Mouse (Mus musculus): ENCODE data around the gene Xylt1. TPM values are rescaled to one million over a fixed set of nuclear protein-coding genes. Genes with fewer than 3 reads are reported as not detected.

Xylt1 gene
- polyA plus RNA-seq, 1 experiment from 2014 or later: 2.8 TPM

DNA sequence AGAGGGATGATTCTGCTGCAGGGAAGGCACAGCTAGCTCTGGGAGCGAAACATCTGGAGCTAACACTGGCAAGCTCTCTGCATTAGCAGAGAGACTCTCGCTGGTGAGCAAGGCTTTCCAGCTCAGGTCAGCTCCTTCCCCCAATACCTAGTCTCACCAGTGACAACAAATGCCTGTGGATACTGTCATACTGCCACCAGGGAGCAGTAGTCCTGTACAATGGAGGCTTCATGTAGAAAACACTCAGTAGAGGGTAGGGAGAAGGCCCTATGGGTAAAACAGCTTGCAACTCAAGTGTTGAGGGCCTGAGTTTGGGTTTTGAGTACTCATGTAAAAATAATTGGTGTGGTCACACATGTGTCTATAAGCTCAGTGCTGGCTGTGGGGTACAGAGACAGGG lies 185.3 kb downstream of the Xylt1 start:
- Histone ChIP-seq H3K4me1 (peaks cover 4% of the 10 kb centered on the region; the same call in 1 of the 2 replicates), H3K36me3 (no peaks in the 10 kb centered on the region), H3K4me3 (no peak overlapping the region), H3K4me2 (replicated peaks) (no peak overlapping the region), H3K27ac (no peak overlapping the region), H3K9me3 (no peaks in the 10 kb centered on the region), H3K9ac (no peak overlapping the region), H3K27me3 (replicated peaks) (peaks cover 5% of the 10 kb centered on the region; the same call in 1 of the 2 replicates)
- ATAC-seq (ENCODE audit: low FRiP score, low read depth): no peak
- 74% methylated on average over 2 of the region's 2 CpGs for WGBS

- H3K36me3 ChIP-seq: no peaks in the 10 kb centered on the region
- no peak overlapping the region for H3K4me2 ChIP-seq (replicated peaks)
- no peaks in the 10 kb centered on the region for H3K9me3 ChIP-seq
- H3K27ac ChIP-seq: no peak overlapping the region
- WGBS: 92% methylated on average over 1 of the region's 1 CpGs
- H3K4me3 ChIP-seq: no peak overlapping the region
- no peak for ATAC-seq (ENCODE audit: low FRiP score, low read depth)
- peaks cover 3% of the 10 kb centered on the region; the same call in 1 of the 2 replicates for H3K27me3 ChIP-seq (replicated peaks)
- H3K4me1 ChIP-seq: peaks cover 4% of the 10 kb centered on the region; the same call in 1 of the 2 replicates
- no peak overlapping the region for H3K9ac ChIP-seq
Measured at GRCm38 (mm10) chr7:117566833-117567232, 186.1 kb downstream of the Xylt1 start.

DNA sequence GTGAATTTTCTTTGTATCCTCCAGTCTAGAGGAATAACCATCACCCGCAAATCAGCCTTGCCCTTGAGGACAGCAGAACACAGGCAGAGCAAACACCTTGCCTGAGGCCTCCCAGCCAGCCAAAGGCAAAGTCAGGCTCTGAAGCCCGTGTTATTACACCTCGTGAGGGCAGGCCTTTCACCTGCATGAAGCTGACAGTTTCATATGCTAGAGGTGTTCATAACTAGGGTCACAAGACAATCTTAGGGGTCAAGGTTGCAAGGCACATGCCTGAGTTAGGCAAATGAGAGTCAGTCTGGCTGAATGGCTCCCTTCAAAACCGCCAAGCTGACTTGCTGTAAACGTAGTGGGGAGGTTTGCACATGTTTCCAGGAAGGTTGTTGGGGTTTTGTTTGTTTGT lies 186.5 kb downstream of the Xylt1 start:
- H3K27me3 ChIP-seq (replicated peaks): no peaks in the 10 kb centered on the region; the same call in 1 of the 2 replicates
- H3K4me2 ChIP-seq (replicated peaks): no peak overlapping the region
- no peaks in the 10 kb centered on the region for H3K36me3 ChIP-seq
- ATAC-seq (ENCODE audit: low FRiP score, low read depth): no peak
- no peak overlapping the region for H3K4me3 ChIP-seq
- no peak overlapping the region for H3K9ac ChIP-seq
- no peaks in the 10 kb centered on the region for H3K9me3 ChIP-seq
- peaks cover 4% of the 10 kb centered on the region; the same call in 1 of the 2 replicates for H3K4me1 ChIP-seq
- H3K27ac ChIP-seq: no peak overlapping the region
- 86% methylated on average over 5 of the region's 5 CpGs for WGBS

DNA sequence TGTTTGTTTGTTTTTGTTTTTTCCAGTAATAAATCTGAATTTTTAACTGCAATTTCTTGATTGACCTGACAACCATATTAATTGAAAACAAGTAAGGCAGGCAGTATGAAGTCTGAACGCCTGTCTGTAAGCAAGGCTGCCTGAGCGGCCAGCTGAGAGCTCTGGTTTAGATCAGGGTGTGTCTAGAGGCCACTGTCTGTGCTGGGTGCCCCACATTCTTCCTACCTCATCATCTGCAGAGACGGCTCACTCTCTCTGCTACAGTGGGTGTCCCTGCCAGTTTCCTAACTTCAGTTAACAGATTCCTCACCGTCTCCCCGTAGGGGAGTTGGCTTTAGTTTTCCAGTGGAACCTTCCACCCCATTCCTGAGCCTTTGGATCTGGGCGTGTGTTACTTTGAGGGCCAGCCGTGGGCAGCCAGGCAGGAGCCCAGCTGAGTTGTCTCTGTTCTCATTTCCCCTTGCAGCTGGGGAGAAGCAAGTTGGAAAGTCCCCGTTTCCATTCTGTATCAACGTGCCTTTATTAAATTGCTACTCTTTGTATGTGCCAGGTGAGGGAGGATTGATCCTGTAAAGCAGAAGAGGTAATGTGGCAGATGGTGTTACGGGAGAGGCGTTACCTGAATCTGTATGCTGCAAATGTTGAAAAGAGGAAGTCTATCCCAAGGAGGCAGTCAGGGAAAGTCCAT lies 187.0 kb downstream of the Xylt1 start:
- peaks cover 4% of the 10 kb centered on the region; the same call in 1 of the 2 replicates for H3K4me1 ChIP-seq
- H3K9me3 ChIP-seq: no peaks in the 10 kb centered on the region
- H3K4me3 ChIP-seq: no peak overlapping the region
- no peak for ATAC-seq (ENCODE audit: low FRiP score, low read depth)
- H3K27ac ChIP-seq: no peak overlapping the region
- no peak overlapping the region for H3K4me2 ChIP-seq (replicated peaks)
- no peaks in the 10 kb centered on the region; the same call in 1 of the 2 replicates for H3K27me3 ChIP-seq (replicated peaks)
- WGBS: 86% methylated on average over 11 of the region's 11 CpGs
- H3K36me3 ChIP-seq: no peaks in the 10 kb centered on the region
- H3K9ac ChIP-seq: no peak overlapping the region

DNA sequence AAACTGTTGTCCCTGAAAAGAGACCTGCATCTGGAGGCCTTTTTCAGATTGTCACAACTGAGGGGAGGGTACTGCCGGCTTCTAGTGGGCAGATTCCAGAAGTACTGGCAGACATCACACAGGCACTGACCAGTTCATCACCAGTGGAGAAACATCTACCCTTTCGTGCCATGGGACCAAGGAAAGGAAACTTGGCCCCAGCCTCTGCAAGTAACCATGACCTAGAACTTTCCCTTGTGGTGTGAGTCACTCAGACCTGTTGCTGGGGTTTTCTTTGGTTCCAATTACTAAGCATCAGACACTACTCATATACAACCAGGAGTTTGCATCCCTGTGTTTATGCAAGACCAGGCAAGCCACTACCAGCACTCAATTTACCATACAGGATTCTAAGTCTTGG lies 190.4 kb downstream of the Xylt1 start:
- no peak overlapping the region for H3K27ac ChIP-seq
- WGBS: 82% methylated on average over 2 of the region's 2 CpGs

DNA sequence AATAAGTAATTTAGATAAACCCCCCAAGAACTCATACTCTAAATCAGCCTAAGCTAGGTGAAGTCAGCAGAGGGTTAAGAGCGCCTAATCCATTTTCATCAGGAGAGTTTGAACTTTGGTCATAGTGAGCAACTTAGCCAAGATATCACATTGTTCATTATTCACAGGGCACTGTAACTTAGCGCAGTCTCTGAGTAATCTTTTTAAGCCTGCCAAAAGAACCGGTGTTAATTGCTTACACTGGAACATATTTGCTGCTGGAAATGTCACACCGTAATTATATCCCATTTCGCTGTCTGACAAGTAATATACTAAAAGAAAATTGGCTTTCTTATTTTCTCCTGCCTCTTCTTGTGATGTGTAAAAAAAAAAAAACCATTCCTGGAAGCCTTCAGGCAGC lies 190.9 kb downstream of the Xylt1 start:
- Histone ChIP-seq H3K27ac (no peak overlapping the region), H3K27me3 (replicated peaks) (no peaks in the 10 kb centered on the region), H3K36me3 (no peaks in the 10 kb centered on the region), H3K4me1 (no peaks in the 10 kb centered on the region), H3K9me3 (no peaks in the 10 kb centered on the region), H3K4me2 (replicated peaks) (no peak overlapping the region), H3K9ac (no peak overlapping the region), H3K4me3 (no peak overlapping the region)
- no peak for ATAC-seq (ENCODE audit: low FRiP score, low read depth)
- 91% methylated on average over 5 of the region's 5 CpGs for WGBS

More for the DNA sequence above, 190.4 kb downstream of the Xylt1 start:
- Histone ChIP-seq H3K4me2 (replicated peaks) (no peak overlapping the region), H3K9me3 (no peaks in the 10 kb centered on the region), H3K9ac (no peak overlapping the region), H3K27me3 (replicated peaks) (no peaks in the 10 kb centered on the region), H3K36me3 (no peaks in the 10 kb centered on the region), H3K4me1 (no peaks in the 10 kb centered on the region), H3K4me3 (no peak overlapping the region)
- no peak for ATAC-seq (ENCODE audit: low FRiP score, low read depth)

GRCm38 (mm10) chr7:117573170-117573569 lies 192.4 kb downstream of the Xylt1 start:
- H3K36me3 ChIP-seq: no peaks in the 10 kb centered on the region
- ATAC-seq (ENCODE audit: low FRiP score, low read depth): no peak
- H3K9me3 ChIP-seq: no peaks in the 10 kb centered on the region
- no peaks in the 10 kb centered on the region for H3K27me3 ChIP-seq (replicated peaks)
- H3K4me1 ChIP-seq: no peaks in the 10 kb centered on the region
- WGBS: 75% methylated on average over 6 of the region's 6 CpGs
- H3K9ac ChIP-seq: no peak overlapping the region
- no peak overlapping the region for H3K4me3 ChIP-seq
- H3K27ac ChIP-seq: no peak overlapping the region
- H3K4me2 ChIP-seq (replicated peaks): no peak overlapping the region

- 48% methylated on average over 4 of the region's 4 CpGs for WGBS
Measured at GRCm38 (mm10) chr7:117575417-117575816, 194.6 kb downstream of the Xylt1 start.

GRCm38 (mm10) chr7:117577035-117577434 lies 196.3 kb downstream of the Xylt1 start:
- Histone ChIP-seq H3K36me3 (no peaks in the 10 kb centered on the region), H3K27me3 (replicated peaks) (no peaks in the 10 kb centered on the region), H3K27ac (no peak overlapping the region), H3K4me3 (no peak overlapping the region), H3K4me1 (no peaks in the 10 kb centered on the region), H3K9ac (no peak overlapping the region), H3K9me3 (no peaks in the 10 kb centered on the region), H3K4me2 (replicated peaks) (no peak overlapping the region)
- ATAC-seq (ENCODE audit: low FRiP score, low read depth): no peak
- WGBS: 96% methylated on average over 6 of the region's 6 CpGs

More at GRCm38 (mm10) chr7:117575417-117575816, 194.6 kb downstream of the Xylt1 start:
- Histone ChIP-seq H3K27ac (no peak overlapping the region), H3K4me3 (no peak overlapping the region), H3K27me3 (replicated peaks) (no peaks in the 10 kb centered on the region), H3K36me3 (no peaks in the 10 kb centered on the region), H3K4me1 (no peaks in the 10 kb centered on the region), H3K4me2 (replicated peaks) (no peak overlapping the region), H3K9me3 (no peaks in the 10 kb centered on the region), H3K9ac (no peak overlapping the region)
- no peak for ATAC-seq (ENCODE audit: low FRiP score, low read depth)

- Histone ChIP-seq H3K4me2 (replicated peaks) (no peak overlapping the region), H3K9ac (no peak overlapping the region), H3K27ac (no peak overlapping the region), H3K27me3 (replicated peaks) (no peaks in the 10 kb centered on the region), H3K4me3 (no peak overlapping the region), H3K36me3 (no peaks in the 10 kb centered on the region), H3K9me3 (no peaks in the 10 kb centered on the region), H3K4me1 (no peaks in the 10 kb centered on the region)
- no peak for ATAC-seq (ENCODE audit: low FRiP score, low read depth)
- 81% methylated on average over 5 of the region's 5 CpGs for WGBS
Measured at GRCm38 (mm10) chr7:117585164-117585563, 204.4 kb downstream of the Xylt1 start.

GRCm38 (mm10) chr7:117586811-117587210 lies 206.0 kb downstream of the Xylt1 start:
- Histone ChIP-seq H3K4me3 (no peak overlapping the region), H3K27ac (no peak overlapping the region), H3K4me2 (replicated peaks) (no peak overlapping the region), H3K9ac (no peak overlapping the region), H3K27me3 (replicated peaks) (no peaks in the 10 kb centered on the region), H3K36me3 (no peaks in the 10 kb centered on the region), H3K4me1 (no peaks in the 10 kb centered on the region), H3K9me3 (no peaks in the 10 kb centered on the region)
- no peak for ATAC-seq (ENCODE audit: low FRiP score, low read depth)

- no peak overlapping the region for H3K4me2 ChIP-seq (replicated peaks)
- no peaks in the 10 kb centered on the region for H3K4me1 ChIP-seq
- no peak overlapping the region for H3K4me3 ChIP-seq
- no peak for ATAC-seq (ENCODE audit: low FRiP score, low read depth)
- WGBS: 86% methylated on average over 6 of the region's 6 CpGs
- no peaks in the 10 kb centered on the region for H3K27me3 ChIP-seq (replicated peaks)
- H3K9ac ChIP-seq: no peak overlapping the region
- H3K36me3 ChIP-seq: no peaks in the 10 kb centered on the region
- H3K9me3 ChIP-seq: no peaks in the 10 kb centered on the region
- H3K27ac ChIP-seq: no peak overlapping the region
Measured at GRCm38 (mm10) chr7:117587234-117587929, 206.6 kb downstream of the Xylt1 start.

All from neural tube, embryonic 12.5 days (tissue).